Mouse (Mus musculus) liver, adult 2 months (tissue): ENCODE data around the gene D17H6S53E.

ENCODE experiments used
- CTCF ChIP-seq: fragments of 200-500 bp; IDR thresholded peaks from 2 replicates; pipeline ENCODE4 v1.5.1; 2011; ENCODE audit warnings: low read depth, low read length, control low read depth
- POLR2A ChIP-seq: fragments of 200-500 bp; IDR thresholded peaks from 2 replicates; pipeline ENCODE4 v1.6.1; 2011; ENCODE audit warnings: low read length, control low read depth; ENCODE audit not compliant: insufficient read depth; ENCODE audit errors: extremely low read depth

GRCm38 (mm10) chr17:35088151-35088550 lies 38.0 kb upstream of the D17H6S53E start:
- TF ChIP-seq CTCF = no peak
- TF ChIP-seq POLR2A = no peak
